Comparison of ENCODE assay signal across 27 mouse cellular contexts in the genomic region with DNA sequence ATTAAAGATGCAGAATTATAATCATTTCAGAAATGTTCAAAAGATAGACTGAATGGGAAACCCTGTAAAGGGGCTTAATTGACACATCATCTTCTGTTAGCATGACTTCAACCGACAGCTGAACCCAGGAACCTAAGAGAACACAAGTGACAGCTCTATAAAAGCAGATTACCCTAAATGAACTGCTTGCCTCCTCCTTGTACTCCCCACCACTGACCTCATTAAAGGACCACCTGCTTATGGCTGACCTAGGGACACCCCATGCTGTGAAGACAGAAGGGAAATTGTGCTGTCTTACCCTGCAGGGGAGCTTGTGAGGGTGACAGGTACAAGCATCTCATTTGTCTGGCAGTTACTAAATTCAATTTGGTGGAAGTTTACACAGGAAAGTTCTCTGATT.
A peak's percentile ranks its signal among the peaks of the same experiment; 100 is the strongest.
DNase-seq lines count a peak whose midpoint lies in the region; ATAC-seq and TF ChIP-seq lines count a peak whose summit lies in the region.
"Had no signal": no experiment of that assay in that cellular context is flagged by ENCODE, and none has a peak within 500 bp of the region (broad histone marks: within the 10 kb centered on the region; RNA-seq: fewer than 3 reads in every experiment).

No protein-coding gene starts in this region.

- no peak overlapping the region for H3K27ac ChIP-seq in hindbrain, embryonic 11.5 days (ENCODE audit: low read depth, low read length)
- no peak overlapping the region for H3K27ac ChIP-seq in hindbrain, postnatal 0 days
- H3K27ac ChIP-seq in embryonic facial prominence, embryonic 14.5 days (replicated peaks; ENCODE audit: low read depth, low read length), result no peak overlapping the region
- H3K27ac ChIP-seq: embryonic facial prominence, embryonic 13.5 days; forebrain, embryonic 13.5 days; heart, embryonic 15.5 days; hindbrain, embryonic 13.5 days; limb, embryonic 13.5 days; lung, embryonic 15.5 days; neural tube, embryonic 13.5 days had no signal

- no peaks in the 10 kb centered on the region for H3K9me3 ChIP-seq in hindbrain, embryonic 11.5 days (ENCODE audit: control insufficient read depth, low read length)
- H3K9me3 ChIP-seq in hindbrain, postnatal 0 days (ENCODE audit: low read length), result no peaks in the 10 kb centered on the region
- no peaks in the 10 kb centered on the region for H3K9me3 ChIP-seq in embryonic facial prominence, embryonic 14.5 days (ENCODE audit: control insufficient read depth, low read length)
- H3K9me3 ChIP-seq: embryonic facial prominence, embryonic 13.5 days; forebrain, embryonic 13.5 days; hindbrain, embryonic 13.5 days; limb, embryonic 13.5 days; lung, embryonic 15.5 days; neural tube, embryonic 13.5 days had no signal

- H3K9ac ChIP-seq in hindbrain, embryonic 11.5 days (ENCODE audit: low read depth, low read length), result no peak overlapping the region
- H3K9ac ChIP-seq in hindbrain, postnatal 0 days (replicated peaks; ENCODE audit: low read length), result no peak overlapping the region
- H3K9ac ChIP-seq in embryonic facial prominence, embryonic 14.5 days (ENCODE audit: low read depth, low read length), result no peak overlapping the region
- H3K9ac ChIP-seq: embryonic facial prominence, embryonic 13.5 days; forebrain, embryonic 13.5 days; heart, embryonic 15.5 days; hindbrain, embryonic 13.5 days; limb, embryonic 13.5 days; lung, embryonic 15.5 days; neural tube, embryonic 13.5 days had no signal

- intact Hi-C loops in left cerebral cortex, postnatal 4 days (cut with DNase I), result no loop called here
- intact Hi-C loops in left cerebral cortex, postnatal 36 days (cut with DNase I), result no loop called here

- DNase-seq in hindbrain, embryonic 11.5 days (ENCODE audit: low spot score), result peak; percentile 5
- DNase-seq in hindbrain, postnatal 0 days (ENCODE audit: low spot score), result no peak
- peak; percentile 2 for DNase-seq in left cerebral cortex, postnatal 4 days
- no peak for DNase-seq in left cerebral cortex, postnatal 36 days (ENCODE audit: low spot score in 2 of 2)
- DNase-seq in Muller cell, postnatal 12 days (ENCODE audit: inconsistent ontology term), result peak; percentile 6
- DNase-seq in embryonic facial prominence, embryonic 14.5 days (ENCODE audit: low spot score), result peak; percentile 5
- DNase-seq in thymus, postnatal 36 days, result no peak
- DNase-seq: adrenal gland, adult 2 months; adrenal gland, postnatal 36 days; cerebellum, adult 2 months; cerebellum, postnatal 36 days; gastrocnemius, postnatal 10 days; kidney, adult 11 months; kidney, postnatal 14 days; right cerebral cortex, postnatal 14 days had no signal

- H3K4me2 ChIP-seq in hindbrain, embryonic 11.5 days (replicated peaks; ENCODE audit: low read depth, low read length), result no peak overlapping the region
- H3K4me2 ChIP-seq in hindbrain, postnatal 0 days (ENCODE audit: low read depth, low read length), result no peak overlapping the region
- H3K4me2 ChIP-seq in embryonic facial prominence, embryonic 14.5 days (ENCODE audit: low read depth, low read length), result no peak overlapping the region
- H3K4me2 ChIP-seq: embryonic facial prominence, embryonic 13.5 days; forebrain, embryonic 13.5 days; heart, embryonic 15.5 days; hindbrain, embryonic 13.5 days; limb, embryonic 13.5 days; liver, embryonic 11.5 days; lung, embryonic 15.5 days; neural tube, embryonic 13.5 days had no signal

- no peak for ATAC-seq in hindbrain, embryonic 11.5 days (ENCODE audit: low FRiP score)
- ATAC-seq in hindbrain, postnatal 0 days, result no peak
- ATAC-seq in embryonic facial prominence, embryonic 14.5 days (ENCODE audit: low read depth), result no peak; the same call in 1 of the 2 replicates
- ATAC-seq: activated CD4-positive, CD25-positive, alpha-beta regulatory T cell, adult 4 months; CD4-positive, CD25-positive, alpha-beta regulatory T cell, adult 4 months; forebrain, embryonic 13.5 days; inflammation-experienced regulatory T-cells, adult 6 months had no signal

- no peaks in the 10 kb centered on the region for H3K4me1 ChIP-seq in hindbrain, embryonic 11.5 days (replicated peaks; ENCODE audit: control insufficient read depth, insufficient read depth, low read length)
- H3K4me1 ChIP-seq in hindbrain, postnatal 0 days (ENCODE audit: insufficient read depth, low read length), result no peaks in the 10 kb centered on the region
- H3K4me1 ChIP-seq in embryonic facial prominence, embryonic 14.5 days (ENCODE audit: control insufficient read depth, insufficient read depth, low read length), result no peaks in the 10 kb centered on the region
- H3K4me1 ChIP-seq: embryonic facial prominence, embryonic 13.5 days; forebrain, embryonic 13.5 days; heart, embryonic 15.5 days; hindbrain, embryonic 13.5 days; limb, embryonic 13.5 days; lung, embryonic 15.5 days; neural tube, embryonic 13.5 days had no signal

- H3K36me3 ChIP-seq in hindbrain, embryonic 11.5 days (ENCODE audit: control insufficient read depth, insufficient read depth, low read length), result no peaks in the 10 kb centered on the region
- H3K36me3 ChIP-seq in hindbrain, postnatal 0 days (ENCODE audit: insufficient read depth, low read length), result no peaks in the 10 kb centered on the region
- no peaks in the 10 kb centered on the region for H3K36me3 ChIP-seq in embryonic facial prominence, embryonic 14.5 days (ENCODE audit: control insufficient read depth, insufficient read depth, low read length)
- H3K36me3 ChIP-seq: embryonic facial prominence, embryonic 13.5 days; heart, embryonic 15.5 days; hindbrain, embryonic 13.5 days; limb, embryonic 13.5 days; lung, embryonic 15.5 days; neural tube, embryonic 13.5 days had no signal

- no peak for TF ChIP-seq CTCF in hindbrain, postnatal 0 days (IDR thresholded peaks at IDR 0.05; ENCODE audit: low read depth)

- WGBS in hindbrain, embryonic 11.5 days, result 48% methylated on average over 1 of the region's 1 CpGs
- WGBS in hindbrain, postnatal 0 days, result 45% methylated on average over 1 of the region's 1 CpGs
- 85% methylated on average over 1 of the region's 1 CpGs for WGBS in embryonic facial prominence, embryonic 14.5 days

- H3K27me3 ChIP-seq in hindbrain, embryonic 11.5 days (ENCODE audit: control insufficient read depth, insufficient read depth, low read length), result no peaks in the 10 kb centered on the region
- H3K27me3 ChIP-seq in hindbrain, postnatal 0 days (ENCODE audit: insufficient read depth, low read length), result no peaks in the 10 kb centered on the region
- H3K27me3 ChIP-seq in embryonic facial prominence, embryonic 14.5 days (replicated peaks; ENCODE audit: control insufficient read depth, insufficient read depth, low read length), result no peaks in the 10 kb centered on the region
- H3K27me3 ChIP-seq: embryonic facial prominence, embryonic 13.5 days; forebrain, embryonic 13.5 days; heart, embryonic 15.5 days; hindbrain, embryonic 13.5 days; limb, embryonic 13.5 days; lung, embryonic 15.5 days; neural tube, embryonic 13.5 days had no signal

- no peak overlapping the region for H3K4me3 ChIP-seq in hindbrain, embryonic 11.5 days (ENCODE audit: low read depth, low read length)
- no peak overlapping the region for H3K4me3 ChIP-seq in hindbrain, postnatal 0 days (ENCODE audit: low read length)
- H3K4me3 ChIP-seq in embryonic facial prominence, embryonic 14.5 days (ENCODE audit: low read depth, low read length), result no peak overlapping the region
- H3K4me3 ChIP-seq: embryonic facial prominence, embryonic 13.5 days; erythroblast, embryonic 14.5 days; forebrain, embryonic 13.5 days; heart, embryonic 15.5 days; hindbrain, embryonic 13.5 days; limb, embryonic 13.5 days; lung, embryonic 15.5 days; neural tube, embryonic 13.5 days had no signal

Comparison
In these comparisons a context has a peak if more than half of its experiments do, and no peak if none do; other contexts are left out.
1. DNase-seq: peak in hindbrain, embryonic 11.5 days (single experiment), left cerebral cortex, postnatal 4 days (single experiment), Muller cell, postnatal 12 days (single experiment) and embryonic facial prominence, embryonic 14.5 days (single experiment); none in hindbrain, postnatal 0 days (single experiment), left cerebral cortex, postnatal 36 days (0 of 2) and thymus, postnatal 36 days (0 of 2).